Mouse (Mus musculus) forebrain, embryonic 16.5 days (tissue): Measurements from ENCODE around the gene Psat1. TPM values are rescaled to one million over a fixed set of nuclear protein-coding genes. Genes with fewer than 3 reads are reported as not detected.

Experiments used
- ATAC-seq: fragments of 200-750 bp; cut with Nextera tagmentation; 2 replicates; pipeline ENCODE4 v1.8.0; 2017; ENCODE audit warnings: mild to moderate bottlenecking, moderate library complexity
- H3K27ac ChIP-seq: fragments of 300-500 bp; sonication (generic); 2 replicates; pipeline ENCODE4 v1.5.1; 2014; ENCODE audit warnings: low read length, control low read depth
- H3K27me3 ChIP-seq: fragments of 300-500 bp; sonication (generic); replicated peaks from 2 replicates; pipeline ENCODE4 v1.6.1; 2014; ENCODE audit warnings: low read length; ENCODE audit not compliant: control insufficient read depth, insufficient read depth
- H3K36me3 ChIP-seq: fragments of 300-500 bp; sonication (generic); 2 replicates; pipeline ENCODE4 v1.6.1; 2014; ENCODE audit not compliant: control insufficient read depth, insufficient read depth
- H3K4me1 ChIP-seq: fragments of 300-500 bp; sonication (generic); replicated peaks from 2 replicates; pipeline ENCODE4 v1.6.1; 2014; ENCODE audit warnings: low read length; ENCODE audit not compliant: control insufficient read depth, insufficient read depth
- H3K4me2 ChIP-seq: fragments of 300-500 bp; sonication (generic); 2 replicates; pipeline ENCODE4 v1.6.1; 2014; ENCODE audit warnings: mild to moderate bottlenecking, low read length, control low read depth
- H3K4me3 ChIP-seq: fragments of 300-500 bp; sonication (generic); replicated peaks from 2 replicates; pipeline ENCODE4 v1.5.1; 2014; ENCODE audit warnings: mild to moderate bottlenecking, low read length, control low read depth
- H3K9ac ChIP-seq: fragments of 300-500 bp; sonication (generic); replicated peaks from 2 replicates; pipeline ENCODE4 v1.6.1; 2014; ENCODE audit warnings: low read depth, low read length, control low read depth
- H3K9me3 ChIP-seq: fragments of 300-500 bp; sonication (generic); 2 replicates; pipeline ENCODE4 v1.6.1; 2016; ENCODE audit warnings: low read length; ENCODE audit not compliant: control insufficient read depth
- WGBS: fragments of 180-500 bp; shearing (Covaris S2); extraction: QIAGEN DNeasy Blood & Tissue Kit; methylation state at CpG from one replicate; pipeline ENCODE4 v1.1.7; 2014; 5-methylcytosine and 5-hydroxymethylcytosine counted together
- polyA plus RNA-seq: library from polyadenylated mRNA; unstranded; fragments of >200 nt; fragmentation: Nextera tagmentation; extraction: Ambion mirVana; gene quantifications from 2 replicates; pipeline ENCODE4 v1.2.1, GENCODE M21; 2015

Psat1 gene
- polyA plus RNA-seq, 1 experiment from 2014 or later, result 102 TPM

GRCm38 (mm10) chr19:15913249-15913997 is 33.7 kb downstream of the Psat1 start:
- H3K4me1 ChIP-seq, result no peaks in the 10 kb centered on the region
- 94% methylated on average over 9 of the region's 9 CpGs for WGBS

DNA sequence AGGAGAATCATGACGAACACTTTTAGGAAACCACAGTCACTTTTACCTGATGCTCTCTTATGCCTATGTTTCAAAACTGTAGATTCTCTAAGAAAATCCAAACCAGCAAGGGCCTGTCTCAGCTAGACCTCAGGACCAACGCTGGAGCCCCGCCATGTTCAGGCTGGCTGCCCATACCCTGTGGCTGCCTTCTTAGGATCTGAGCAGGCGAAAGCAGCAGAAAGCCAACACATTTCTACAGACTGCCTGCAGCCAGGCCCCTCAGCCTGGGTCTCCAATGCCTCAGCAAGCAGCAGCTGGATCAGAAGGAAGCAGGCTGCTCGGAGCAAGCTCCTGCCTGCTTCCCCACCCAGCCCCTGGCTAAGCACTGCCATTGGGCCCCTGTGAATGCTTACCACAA is 35.7 kb downstream of the Psat1 start:
- Histone ChIP-seq H3K4me2 (no peak overlapping the region), H3K27me3 (no peaks in the 10 kb centered on the region), H3K4me3 (no peak overlapping the region), H3K4me1 (no peaks in the 10 kb centered on the region), H3K27ac (no peak overlapping the region), H3K9ac (no peak overlapping the region), H3K36me3 (peaks cover 2% of the 10 kb centered on the region; the same call in 1 of the 2 replicates), H3K9me3 (no peaks in the 10 kb centered on the region)
- WGBS, result 95% methylated on average over 5 of the region's 5 CpGs
- ATAC-seq, result no peak

More at GRCm38 (mm10) chr19:15913249-15913997, 33.7 kb downstream of the Psat1 start:
- Histone ChIP-seq H3K4me2 (no peak overlapping the region), H3K36me3 (0 out of 2 replicates have a peak, but pooled peaks cover 2% of the 10 kb centered on the region), H3K9me3 (no peaks in the 10 kb centered on the region), H3K27ac (no peak overlapping the region), H3K4me3 (no peak overlapping the region), H3K27me3 (no peaks in the 10 kb centered on the region), H3K9ac (no peak overlapping the region)
- ATAC-seq, result no peak

GRCm38 (mm10) chr19:15910987-15911386 is 36.1 kb downstream of the Psat1 start:
- no peaks in the 10 kb centered on the region for H3K4me1 ChIP-seq
- H3K4me2 ChIP-seq, result no peak overlapping the region
- peaks cover 2% of the 10 kb centered on the region; the same call in 1 of the 2 replicates for H3K36me3 ChIP-seq
- 90% methylated on average over 3 of the region's 3 CpGs for WGBS
- H3K27me3 ChIP-seq, result no peaks in the 10 kb centered on the region
- H3K9ac ChIP-seq, result no peak overlapping the region
- H3K4me3 ChIP-seq, result no peak overlapping the region
- no peak for ATAC-seq
- no peaks in the 10 kb centered on the region for H3K9me3 ChIP-seq
- no peak overlapping the region for H3K27ac ChIP-seq

GRCm38 (mm10) chr19:15910488-15910887 is 36.6 kb downstream of the Psat1 start:
- no peaks in the 10 kb centered on the region for H3K9me3 ChIP-seq
- H3K4me3 ChIP-seq, result no peak overlapping the region
- no peaks in the 10 kb centered on the region for H3K4me1 ChIP-seq
- ATAC-seq, result no peak
- peaks cover 2% of the 10 kb centered on the region; the same call in 1 of the 2 replicates for H3K36me3 ChIP-seq
- no peaks in the 10 kb centered on the region for H3K27me3 ChIP-seq
- 88% methylated on average over 1 of the region's 1 CpGs for WGBS
- no peak overlapping the region for H3K9ac ChIP-seq
- no peak overlapping the region for H3K4me2 ChIP-seq
- no peak overlapping the region for H3K27ac ChIP-seq

GRCm38 (mm10) chr19:15908016-15908415 is 39.1 kb downstream of the Psat1 start:
- H3K36me3 ChIP-seq, result peaks cover 2% of the 10 kb centered on the region; the same call in 1 of the 2 replicates

GRCm38 (mm10) chr19:15904734-15905133 is 42.4 kb downstream of the Psat1 start:
- Histone ChIP-seq H3K27ac (no peak overlapping the region), H3K9ac (no peak overlapping the region), H3K9me3 (no peaks in the 10 kb centered on the region), H3K4me1 (peaks cover 4% of the 10 kb centered on the region), H3K4me3 (no peak overlapping the region), H3K4me2 (no peak overlapping the region), H3K36me3 (peaks cover 2% of the 10 kb centered on the region; the same call in 1 of the 2 replicates), H3K27me3 (no peaks in the 10 kb centered on the region)
- WGBS, result 92% methylated on average over 4 of the region's 4 CpGs
- ATAC-seq, result no peak

More at GRCm38 (mm10) chr19:15908016-15908415, 39.1 kb downstream of the Psat1 start:
- Histone ChIP-seq H3K27ac (no peak overlapping the region), H3K4me2 (no peak overlapping the region), H3K4me1 (peaks cover 4% of the 10 kb centered on the region), H3K9ac (no peak overlapping the region), H3K9me3 (no peaks in the 10 kb centered on the region), H3K27me3 (no peaks in the 10 kb centered on the region), H3K4me3 (no peak overlapping the region)
- ATAC-seq, result no peak
- WGBS, result 95% methylated on average over 5 of the region's 5 CpGs

- Histone ChIP-seq H3K4me3 (no peak overlapping the region), H3K9ac (no peak overlapping the region), H3K27me3 (no peaks in the 10 kb centered on the region), H3K36me3 (peaks cover 2% of the 10 kb centered on the region; the same call in 1 of the 2 replicates), H3K4me2 (no peak overlapping the region), H3K27ac (no peak overlapping the region), H3K9me3 (no peaks in the 10 kb centered on the region), H3K4me1 (peaks cover 4% of the 10 kb centered on the region)
- WGBS, result 19% methylated on average over 20 of the region's 20 CpGs
- ATAC-seq, result peak; percentile 55; the same call in 1 of the 2 replicates
Measured at GRCm38 (mm10) chr19:15903508-15904480, 43.3 kb downstream of the Psat1 start.

DNA sequence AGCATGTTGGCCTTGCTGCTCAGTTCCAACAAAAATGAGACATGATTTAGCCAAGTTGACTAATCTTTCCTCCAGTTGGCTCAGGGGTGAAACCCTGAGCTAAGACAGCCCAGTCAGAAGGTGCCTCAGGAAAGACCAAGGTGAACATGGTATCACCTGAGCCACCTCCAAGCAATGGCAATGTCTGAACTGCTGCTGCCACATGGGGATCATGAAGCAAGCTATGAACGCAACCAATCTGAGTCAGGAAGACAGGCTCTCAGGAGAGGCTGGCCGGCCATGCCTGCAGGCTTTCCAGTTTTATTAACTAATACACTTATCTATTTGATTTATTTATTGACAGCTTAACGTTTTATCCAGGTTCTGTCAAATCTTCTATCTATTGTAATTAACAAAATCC is 51.5 kb downstream of the Psat1 start:
- no peak overlapping the region for H3K4me3 ChIP-seq
- H3K4me1 ChIP-seq, result no peaks in the 10 kb centered on the region
- H3K4me2 ChIP-seq, result no peak overlapping the region
- ATAC-seq, result no peak
- H3K27me3 ChIP-seq, result no peaks in the 10 kb centered on the region
- no peaks in the 10 kb centered on the region for H3K36me3 ChIP-seq
- 94% methylated on average over 3 of the region's 3 CpGs for WGBS
- no peak overlapping the region for H3K27ac ChIP-seq
- H3K9ac ChIP-seq, result no peak overlapping the region
- H3K9me3 ChIP-seq, result no peaks in the 10 kb centered on the region

DNA sequence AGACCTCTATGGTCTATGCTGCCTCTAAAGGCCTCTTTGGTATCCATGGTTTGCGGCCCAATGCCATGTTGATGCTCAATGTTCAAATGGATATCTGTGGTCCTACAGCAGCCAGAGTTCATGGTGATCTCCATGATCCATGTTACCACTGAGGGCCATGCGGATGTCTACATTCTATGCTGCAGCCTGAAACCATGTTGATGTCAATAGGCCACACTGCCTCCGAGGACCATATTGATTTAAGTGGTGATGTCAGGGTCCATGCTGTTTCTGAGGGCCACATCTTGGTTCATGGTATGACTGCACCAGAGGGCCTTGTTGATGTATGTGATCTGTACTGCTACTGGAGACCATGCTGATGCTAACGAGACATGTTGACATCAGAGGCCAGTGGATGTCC is 55.0 kb downstream of the Psat1 start:
- H3K9ac ChIP-seq, result no peak overlapping the region
- 95% methylated on average over 4 of the region's 4 CpGs for WGBS
- no peaks in the 10 kb centered on the region for H3K36me3 ChIP-seq
- no peak overlapping the region for H3K4me3 ChIP-seq
- no peak for ATAC-seq
- no peaks in the 10 kb centered on the region for H3K27me3 ChIP-seq
- no peaks in the 10 kb centered on the region for H3K4me1 ChIP-seq
- no peaks in the 10 kb centered on the region for H3K9me3 ChIP-seq
- H3K27ac ChIP-seq, result no peak overlapping the region
- no peak overlapping the region for H3K4me2 ChIP-seq
